ENCODE assay signal across 16 mouse cellular contexts in genomic region chr5:108072301-108072700, GRCm38 (mm10).
"Had no signal": no experiment of that assay in that cellular context is flagged by ENCODE, and none has a peak within 500 bp of the region (broad histone marks: within the 10 kb centered on the region; RNA-seq: fewer than 3 reads in every experiment).

No protein-coding gene starts in this region.

- H3K9ac ChIP-seq: neural tube, embryonic 13.5 days; neural tube, embryonic 15.5 days; stomach, embryonic 15.5 days had no signal

- H3K4me2 ChIP-seq: neural tube, embryonic 13.5 days; neural tube, embryonic 15.5 days; stomach, embryonic 15.5 days had no signal

- H3K27me3 ChIP-seq: neural tube, embryonic 13.5 days; neural tube, embryonic 15.5 days; stomach, embryonic 15.5 days had no signal

- DNase-seq: retina, postnatal 1 day; right cerebral cortex, adult 18-20 months; right cerebral cortex, postnatal 14 days; right cerebral cortex, postnatal 25 days; right cerebral cortex, postnatal 4 days; spleen, adult 18-20 months; thymus, adult 18-20 months; thymus, adult 2 months; thymus, postnatal 14 days; thymus, postnatal 25 days; thymus, postnatal 36 days; thymus, postnatal 4 days had no signal

- H3K9me3 ChIP-seq: neural tube, embryonic 13.5 days; neural tube, embryonic 15.5 days; stomach, embryonic 15.5 days had no signal

- H3K4me3 ChIP-seq: neural tube, embryonic 13.5 days; neural tube, embryonic 15.5 days; stomach, embryonic 15.5 days had no signal

- H3K27ac ChIP-seq: neural tube, embryonic 13.5 days; neural tube, embryonic 15.5 days; stomach, embryonic 15.5 days; stomach, postnatal 0 days had no signal

- H3K4me1 ChIP-seq: stomach, embryonic 15.5 days had no signal
